ENCODE assay signal across 12 mouse cellular contexts in the genomic region with DNA sequence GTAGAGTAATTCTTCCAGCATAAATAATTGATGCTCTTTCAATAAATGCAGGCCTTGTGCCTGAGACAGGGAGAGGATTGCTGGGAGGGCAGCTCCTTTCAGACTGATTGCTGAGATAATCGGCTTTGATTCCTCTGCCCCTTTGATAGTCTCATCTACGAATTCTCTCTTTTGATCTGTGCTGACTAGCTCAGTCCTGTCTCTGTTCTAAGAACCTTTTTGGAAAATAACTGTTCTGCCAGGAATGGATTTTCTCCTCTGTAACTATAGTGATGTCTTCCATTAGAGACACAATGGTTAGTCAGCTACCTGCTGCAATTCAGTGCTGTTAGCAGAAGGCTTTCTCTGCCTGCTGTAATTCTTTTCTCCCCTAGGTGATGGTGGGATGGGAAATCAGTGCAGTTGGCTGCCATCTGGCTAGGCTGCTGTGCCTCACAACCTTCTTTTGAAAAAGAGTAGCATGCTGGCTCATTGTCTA.
A peak's percentile ranks its signal among the peaks of the same experiment; 100 is the strongest.
DNase-seq lines count a peak whose midpoint lies in the region; ATAC-seq and TF ChIP-seq lines count a peak whose summit lies in the region.
"Had no signal": no experiment of that assay in that cellular context is flagged by ENCODE, and none has a peak within 500 bp of the region (broad histone marks: within the 10 kb centered on the region; RNA-seq: fewer than 3 reads in every experiment).

No protein-coding gene starts in this region.

- H3K27ac ChIP-seq in cortical plate, adult 2 months (ENCODE audit: insufficient read depth, low read length): 0 out of 2 replicates have a peak overlapping the region, but pooled peaks have one; percentile 65
- H3K27ac ChIP-seq in hindbrain, embryonic 11.5 days (ENCODE audit: low read depth, low read length): peak overlapping the region; percentile 37
- peak overlapping the region; percentile 65 for H3K27ac ChIP-seq in midbrain, postnatal 0 days (ENCODE audit: low read depth, low read length)
- no peak overlapping the region for H3K27ac ChIP-seq in kidney, embryonic 14.5 days (ENCODE audit: low read depth, low read length)
- H3K27ac ChIP-seq: limb, embryonic 10.5 days had no signal

- no peak overlapping the region for H3K9ac ChIP-seq in hindbrain, embryonic 11.5 days (ENCODE audit: low read depth, low read length)
- H3K9ac ChIP-seq in midbrain, postnatal 0 days (replicated peaks; ENCODE audit: low read length, poor library complexity, severe bottlenecking): no peak overlapping the region
- H3K9ac ChIP-seq in kidney, embryonic 14.5 days (ENCODE audit: low read depth, low read length): no peak overlapping the region

- peaks cover 2% of the 10 kb centered on the region for H3K4me1 ChIP-seq in cortical plate, adult 2 months (ENCODE audit: control insufficient read depth, insufficient read depth, low read length)
- H3K4me1 ChIP-seq in hindbrain, embryonic 11.5 days (replicated peaks; ENCODE audit: control insufficient read depth, insufficient read depth, low read length): no peaks in the 10 kb centered on the region
- 0 out of 2 replicates have a peak, but pooled peaks cover 3% of the 10 kb centered on the region for H3K4me1 ChIP-seq in midbrain, postnatal 0 days (ENCODE audit: insufficient read depth, low read length)
- no peaks in the 10 kb centered on the region for H3K4me1 ChIP-seq in kidney, embryonic 14.5 days (ENCODE audit: control insufficient read depth, insufficient read depth, low read length)

- 48% methylated on average over 2 of the region's 2 CpGs for WGBS in hindbrain, embryonic 11.5 days
- WGBS in midbrain, postnatal 0 days: 15% methylated on average over 2 of the region's 2 CpGs
- WGBS in kidney, embryonic 14.5 days: 19% methylated on average over 2 of the region's 2 CpGs

- no peak overlapping the region for H3K4me2 ChIP-seq in hindbrain, embryonic 11.5 days (replicated peaks; ENCODE audit: low read depth, low read length)
- H3K4me2 ChIP-seq in midbrain, postnatal 0 days (ENCODE audit: low read depth, low read length, poor library complexity, severe bottlenecking): no peak overlapping the region
- no peak overlapping the region for H3K4me2 ChIP-seq in kidney, embryonic 14.5 days (replicated peaks; ENCODE audit: low read depth, low read length)

- H3K9me3 ChIP-seq in hindbrain, embryonic 11.5 days (ENCODE audit: control insufficient read depth, low read length): no peaks in the 10 kb centered on the region
- no peaks in the 10 kb centered on the region for H3K9me3 ChIP-seq in midbrain, postnatal 0 days (ENCODE audit: low read length)
- H3K9me3 ChIP-seq in kidney, embryonic 14.5 days (ENCODE audit: control insufficient read depth, low read length): no peaks in the 10 kb centered on the region
- H3K9me3 ChIP-seq: limb, embryonic 10.5 days had no signal

- peak; percentile 17 for DNase-seq in layer of hippocampus, adult 11-12 months (ENCODE audit: low spot score)
- DNase-seq in layer of hippocampus, postnatal 36 days: no peak
- peak; percentile 34 for DNase-seq in hindbrain, embryonic 11.5 days (ENCODE audit: low spot score)
- DNase-seq in midbrain, postnatal 0 days (ENCODE audit: low spot score): peak; percentile 66
- DNase-seq in ovary, postnatal 36 days (ENCODE audit: low spot score): no peak
- no peak for DNase-seq in testis, postnatal 10 days (ENCODE audit: low spot score)
- DNase-seq: cerebellum, postnatal 36 days; gastrocnemius, postnatal 10 days; kidney, adult 11 months had no signal

- H3K4me3 ChIP-seq in cortical plate, adult 2 months (ENCODE audit: insufficient read depth, low read length): no peak overlapping the region
- H3K4me3 ChIP-seq in hindbrain, embryonic 11.5 days (ENCODE audit: low read depth, low read length): no peak overlapping the region
- H3K4me3 ChIP-seq in midbrain, postnatal 0 days (ENCODE audit: low read depth, low read length): no peak overlapping the region
- no peak overlapping the region for H3K4me3 ChIP-seq in kidney, embryonic 14.5 days (ENCODE audit: low read length)
- H3K4me3 ChIP-seq: limb, embryonic 10.5 days had no signal

- H3K36me3 ChIP-seq in hindbrain, embryonic 11.5 days (ENCODE audit: control insufficient read depth, insufficient read depth, low read length): no peaks in the 10 kb centered on the region
- H3K36me3 ChIP-seq in midbrain, postnatal 0 days (ENCODE audit: insufficient read depth, low read length): no peaks in the 10 kb centered on the region
- no peaks in the 10 kb centered on the region for H3K36me3 ChIP-seq in kidney, embryonic 14.5 days (ENCODE audit: control insufficient read depth, insufficient read depth, low read length)
- H3K36me3 ChIP-seq: limb, embryonic 10.5 days had no signal

- ATAC-seq in hindbrain, embryonic 11.5 days (ENCODE audit: low FRiP score): peak; percentile 60
- ATAC-seq in midbrain, postnatal 0 days (ENCODE audit: low FRiP score): peak; percentile 69
- ATAC-seq in kidney, embryonic 14.5 days (ENCODE audit: low FRiP score, low TSS enrichment): no peak

- H3K27me3 ChIP-seq in hindbrain, embryonic 11.5 days (ENCODE audit: control insufficient read depth, insufficient read depth, low read length): no peaks in the 10 kb centered on the region
- no peaks in the 10 kb centered on the region for H3K27me3 ChIP-seq in midbrain, postnatal 0 days (ENCODE audit: insufficient read depth, low read length)
- no peaks in the 10 kb centered on the region for H3K27me3 ChIP-seq in kidney, embryonic 14.5 days (ENCODE audit: control insufficient read depth, insufficient read depth, low read length)

- TF ChIP-seq CTCF in cortical plate, adult 2 months (IDR thresholded peaks at IDR 0.05; ENCODE audit: extremely low read depth, insufficient read depth, low read length): 0 out of 2 replicates have a peak, but pooled peaks have one; percentile 5
- peak; percentile 62 for TF ChIP-seq CTCF in midbrain, postnatal 0 days (IDR thresholded peaks at IDR 0.05)

- TF ChIP-seq POLR2A in cortical plate, adult 2 months (IDR thresholded peaks at IDR 0.05; ENCODE audit: extremely low read depth, insufficient read depth, low read length): no peak

Comparison
In these comparisons a context has a peak if more than half of its experiments do, and no peak if none do; other contexts are left out.
1. DNase-seq: peak in layer of hippocampus, adult 11-12 months (single experiment), hindbrain, embryonic 11.5 days (single experiment) and midbrain, postnatal 0 days (single experiment); none in layer of hippocampus, postnatal 36 days (0 of 2), ovary, postnatal 36 days (single experiment) and testis, postnatal 10 days (single experiment).